ENCODE assay signal across 21 mouse cellular contexts in genomic region chr11:5336269-5336668, GRCm38 (mm10).
"Had no signal": no experiment of that assay in that cellular context is flagged by ENCODE, and none has a peak within 500 bp of the region (broad histone marks: within the 10 kb centered on the region; RNA-seq: fewer than 3 reads in every experiment).

No protein-coding gene starts in this region.

- H3K4me2 ChIP-seq: lung, embryonic 15.5 days; midbrain, embryonic 11.5 days; neural tube, embryonic 13.5 days; neural tube, embryonic 15.5 days had no signal

- H3K36me3 ChIP-seq: lung, embryonic 15.5 days; neural tube, embryonic 13.5 days; neural tube, embryonic 15.5 days had no signal

- H3K27ac ChIP-seq: lung, embryonic 15.5 days; macrophage; neural tube, embryonic 13.5 days; neural tube, embryonic 15.5 days had no signal

- H3K27me3 ChIP-seq: lung, embryonic 15.5 days; megakaryocyte, embryonic 14.5 days; neural tube, embryonic 13.5 days; neural tube, embryonic 15.5 days had no signal

- ATAC-seq: liver, postnatal 0 days; lung, postnatal 0 days; midbrain, embryonic 16.5 days had no signal

- H3K9ac ChIP-seq: liver, postnatal 0 days; lung, embryonic 15.5 days; neural tube, embryonic 13.5 days; neural tube, embryonic 15.5 days had no signal

- H3K9me3 ChIP-seq: lung, embryonic 15.5 days; neural tube, embryonic 13.5 days; neural tube, embryonic 15.5 days had no signal

- H3K4me3 ChIP-seq: lung, embryonic 15.5 days; megakaryocyte, embryonic 14.5 days; myocyte; neural tube, embryonic 13.5 days; neural tube, embryonic 15.5 days had no signal

- H3K4me1 ChIP-seq: lung, embryonic 15.5 days; neural tube, embryonic 13.5 days; neural tube, embryonic 15.5 days had no signal

- DNase-seq: liver, postnatal 0 days; lung, adult 2 months; lung, postnatal 14 days; lung, postnatal 36 days; midbrain, embryonic 14.5 days; retina, postnatal 1 day; right cerebral cortex, postnatal 14 days; right cerebral cortex, postnatal 4 days; spleen, adult 18-20 months; thymus, adult 18-20 months; thymus, postnatal 14 days; thymus, postnatal 36 days had no signal
